Mouse (Mus musculus): ENCODE data around the gene Zfp961.

- TF ChIP-seq CTCF (IDR thresholded peaks at IDR 0.05; ENCODE audit: low read depth, low read length): no peak
- no peak for TF ChIP-seq POLR2A (IDR thresholded peaks at IDR 0.05; ENCODE audit: borderline replicate concordance, low read depth, low read length)
Measured at GRCm38 (mm10) chr8:71906809-71907208, 44.0 kb upstream of the Zfp961 start.
